Mouse (Mus musculus): Measurements from ENCODE around the gene Pspc1. TPM values are rescaled to one million over a fixed set of nuclear protein-coding genes. Genes with fewer than 3 reads are reported as not detected.

Pspc1 gene
- total and polyA plus RNA-seq, 3 experiments: 3.2 to 15.1 (median 14.1) TPM

DNA sequence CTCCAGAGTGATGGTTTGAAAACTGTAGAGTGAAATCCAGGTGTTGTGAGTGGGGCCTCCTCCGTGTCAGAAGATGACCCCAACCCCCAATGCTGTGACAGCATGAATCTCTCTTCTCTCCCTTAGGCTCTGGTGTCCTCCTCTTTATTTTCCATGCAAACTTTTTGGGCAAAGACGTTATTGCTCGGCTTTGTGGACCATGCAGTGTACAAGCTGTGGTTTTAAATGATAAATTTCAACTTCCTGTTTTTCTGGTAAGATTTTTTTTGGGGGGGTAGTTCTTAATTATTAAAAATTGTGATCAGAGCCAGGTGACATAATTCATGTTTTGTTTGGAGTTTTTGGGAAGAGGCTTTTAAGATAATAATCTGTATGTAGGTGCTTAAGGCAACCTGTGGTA is 82.6 kb downstream of the Pspc1 start:
- intact Hi-C loops (cut with DNase I): no loop called here
- TF ChIP-seq CTCF (IDR thresholded peaks at IDR 0.05) (no peak), POLR2A (IDR thresholded peaks at IDR 0.05; ENCODE audit: insufficient read depth, low read depth, low read length) (no peak), EP300 (IDR thresholded peaks at IDR 0.05; ENCODE audit: insufficient read depth, low read depth, low read length) (no peak)
- H3K36me3 ChIP-seq (ENCODE audit: control insufficient read depth, insufficient read depth, low read length): peaks cover 23% of the 10 kb centered on the region
- no peaks in the 10 kb centered on the region for H3K27me3 ChIP-seq (ENCODE audit: control insufficient read depth, insufficient read depth, low read length)
- no peaks in the 10 kb centered on the region for H3K79me2 ChIP-seq (replicated peaks; ENCODE audit: control insufficient read depth, insufficient read depth, low read length)
- peaks cover 4% of the 10 kb centered on the region for H3K4me1 ChIP-seq (ENCODE audit: control insufficient read depth, insufficient read depth, low read length)
- DNase-seq: no peak
- H3K27ac ChIP-seq: peak overlapping the region; percentile 24; the same call in 1 of the 2 replicates
- no peak overlapping the region for H3K4me3 ChIP-seq
- WGBS: 69% methylated on average over 3 of the region's 3 CpGs
- H3K9ac ChIP-seq (ENCODE audit: low read depth, low read length): no peak overlapping the region

DNA sequence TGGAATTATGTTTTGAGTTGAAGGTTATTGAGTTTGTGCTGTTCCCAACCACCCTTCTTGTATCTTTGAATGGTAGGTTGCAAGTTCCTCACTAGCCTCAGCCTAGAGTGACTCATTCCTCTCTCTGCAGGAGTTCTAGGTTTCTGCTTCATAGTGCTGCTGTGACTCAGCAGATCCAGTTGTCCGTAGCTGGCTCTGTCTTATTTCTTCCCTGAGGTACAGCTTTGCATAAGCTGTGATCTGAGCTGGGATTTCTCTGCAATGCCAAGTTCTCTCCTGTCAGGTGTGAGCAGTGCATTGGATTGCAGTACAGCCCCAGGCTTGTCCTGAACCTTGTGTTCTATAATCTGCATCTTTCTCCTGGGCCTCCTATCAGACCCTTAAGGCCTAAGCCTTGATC is 88.3 kb downstream of the Pspc1 start:
- no peak overlapping the region for H3K4me3 ChIP-seq
- intact Hi-C loops (cut with DNase I): loop anchor here (5.0 kb wide), 1 partner anchor 103 kb away; no protein-coding TSS in a partner anchor
- H3K9ac ChIP-seq (ENCODE audit: low read depth, low read length): no peak overlapping the region
- no peaks in the 10 kb centered on the region for H3K79me2 ChIP-seq (replicated peaks; ENCODE audit: control insufficient read depth, insufficient read depth, low read length)
- WGBS: 82% methylated on average over 1 of the region's 1 CpGs
- TF ChIP-seq POLR2A (IDR thresholded peaks at IDR 0.05; ENCODE audit: insufficient read depth, low read depth, low read length): no peak
- no peak for TF ChIP-seq CTCF (IDR thresholded peaks at IDR 0.05)
- no peak for TF ChIP-seq EP300 (IDR thresholded peaks at IDR 0.05; ENCODE audit: insufficient read depth, low read depth, low read length)
- DNase-seq: no peak
- H3K4me1 ChIP-seq (ENCODE audit: control insufficient read depth, insufficient read depth, low read length): no peaks in the 10 kb centered on the region
- no peaks in the 10 kb centered on the region for H3K27me3 ChIP-seq (ENCODE audit: control insufficient read depth, insufficient read depth, low read length)
- H3K36me3 ChIP-seq (ENCODE audit: control insufficient read depth, insufficient read depth, low read length): peaks cover 9% of the 10 kb centered on the region
- no peak overlapping the region for H3K27ac ChIP-seq

- Histone ChIP-seq H3K27ac (no peak overlapping the region), H3K36me3 (ENCODE audit: control insufficient read depth, insufficient read depth, low read length) (peaks cover 9% of the 10 kb centered on the region), H3K4me3 (no peak overlapping the region), H3K79me2 (replicated peaks; ENCODE audit: control insufficient read depth, insufficient read depth, low read length) (no peaks in the 10 kb centered on the region), H3K4me1 (ENCODE audit: control insufficient read depth, insufficient read depth, low read length) (no peaks in the 10 kb centered on the region), H3K27me3 (ENCODE audit: control insufficient read depth, insufficient read depth, low read length) (no peaks in the 10 kb centered on the region), H3K9ac (ENCODE audit: low read depth, low read length) (no peak overlapping the region)
- DNase-seq: no peak
- no peak for TF ChIP-seq EP300 (IDR thresholded peaks at IDR 0.05; ENCODE audit: insufficient read depth, low read depth, low read length)
- no peak for TF ChIP-seq POLR2A (IDR thresholded peaks at IDR 0.05; ENCODE audit: insufficient read depth, low read depth, low read length)
- no peak for TF ChIP-seq CTCF (IDR thresholded peaks at IDR 0.05)
- 79% methylated on average over 1 of the region's 1 CpGs for WGBS
- intact Hi-C loops (cut with DNase I): loop anchor here (5.0 kb wide), 1 partner anchor 103 kb away; no protein-coding TSS in a partner anchor
Observed at GRCm38 (mm10) chr14:56689116-56689515, 89.0 kb downstream of the Pspc1 start.

DNA sequence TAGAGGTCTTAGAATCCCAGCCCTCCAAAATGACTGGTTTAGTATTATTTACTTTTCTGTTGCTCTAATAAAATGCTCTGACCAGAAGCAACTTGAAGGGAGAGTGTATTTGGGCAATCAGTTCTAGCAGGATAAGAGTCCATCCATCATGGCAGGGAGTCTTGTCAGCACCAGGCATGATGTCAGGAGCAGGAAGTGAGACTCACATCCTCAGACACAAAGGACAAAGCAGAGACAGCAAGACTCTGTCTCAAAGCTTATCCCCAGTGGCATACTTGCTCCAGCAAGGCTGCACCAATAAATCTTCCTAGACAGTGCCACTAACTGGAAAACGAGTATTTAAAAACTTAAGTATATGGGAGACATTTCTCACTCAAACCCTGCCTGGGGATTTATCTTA is 92.7 kb downstream of the Pspc1 start:
- 44% methylated on average over 1 of the region's 1 CpGs for WGBS
- DNase-seq: no peak
- Histone ChIP-seq H3K9ac (ENCODE audit: low read depth, low read length) (no peak overlapping the region), H3K79me2 (replicated peaks; ENCODE audit: control insufficient read depth, insufficient read depth, low read length) (no peaks in the 10 kb centered on the region), H3K27me3 (ENCODE audit: control insufficient read depth, insufficient read depth, low read length) (no peaks in the 10 kb centered on the region), H3K4me3 (no peak overlapping the region), H3K27ac (no peak overlapping the region), H3K36me3 (ENCODE audit: control insufficient read depth, insufficient read depth, low read length) (peaks cover 7% of the 10 kb centered on the region), H3K4me1 (ENCODE audit: control insufficient read depth, insufficient read depth, low read length) (no peaks in the 10 kb centered on the region)
- intact Hi-C loops (cut with DNase I): loop anchor here (5.0 kb wide), 1 partner anchor 107 kb away; no protein-coding TSS in a partner anchor
- TF ChIP-seq POLR2A (IDR thresholded peaks at IDR 0.05; ENCODE audit: insufficient read depth, low read depth, low read length) (no peak), CTCF (IDR thresholded peaks at IDR 0.05) (no peak), EP300 (IDR thresholded peaks at IDR 0.05; ENCODE audit: insufficient read depth, low read depth, low read length) (no peak)

Other genes starting within 250 kb of the Pspc1 start
- gene Cenpj, start 202.9 kb downstream of the Pspc1 start, total RNA-seq (2021): 1 to 10 TPM; 3.2 to 4.5 TPM
- gene Cenpj, start 202.9 kb downstream of the Pspc1 start, polyA plus RNA-seq (2012; rRNA removed): 1.1 and 2.0 TPM in 2 replicates
- gene Parp4, start 202.7 kb downstream of the Pspc1 start, total RNA-seq (2021): 10 to 100 TPM; 27.1 to 33.9 TPM
- 9.2 and 12.9 TPM in 2 replicates for gene Parp4, start 202.7 kb downstream of the Pspc1 start, polyA plus RNA-seq (2012; rRNA removed)
- gene Mphosph8, start 110.1 kb downstream of the Pspc1 start, total RNA-seq (2021): 10 to 100 TPM; 25.5 to 27.9 TPM
- gene Mphosph8, start 110.1 kb downstream of the Pspc1 start, polyA plus RNA-seq (2012; rRNA removed): 5.1 and 11.1 TPM in 2 replicates
- gene Zmym5, start 33.4 kb upstream of the Pspc1 start, total RNA-seq (2021): 10 to 100 TPM; 19.2 to 21.6 TPM
- 5.4 and 11.3 TPM in 2 replicates for gene Zmym5, start 33.4 kb upstream of the Pspc1 start, polyA plus RNA-seq (2012; rRNA removed)
- 10 to 100 TPM; 29.1 to 34.7 TPM for gene Zmym2, start 108.3 kb upstream of the Pspc1 start, total RNA-seq (2021)
- 6.9 and 14.8 TPM in 2 replicates for gene Zmym2, start 108.3 kb upstream of the Pspc1 start, polyA plus RNA-seq (2012; rRNA removed)